Mouse (Mus musculus) layer of hippocampus, adult 2 months (tissue): ENCODE data around the gene Nsmce1. TPM values are rescaled to one million over a fixed set of nuclear protein-coding genes. Genes with fewer than 3 reads are reported as not detected.
A peak's percentile ranks its signal among the peaks of the same experiment; 100 is the strongest.

ENCODE experiments used
- DNase-seq, 2 experiments: peaks; one replicate each; pipeline ENCODE4 v3.0.0; 2022; ENCODE audit warnings: low spot score in 2 of 2
- H3K27ac ChIP-seq: fragments of 200-600 bp; 2 replicates; pipeline ENCODE4 v1.8.1; 2022
- H3K4me3 ChIP-seq: fragments of 200-600 bp; 2 replicates; pipeline ENCODE4 v1.8.1; 2022; ENCODE audit warnings: mild to moderate bottlenecking
- CTCF ChIP-seq: fragments of 200-600 bp; conservative IDR thresholded peaks from 2 replicates; pipeline ENCODE4 v1.8.1; 2022; ENCODE audit warnings: antibody characterized with exemption, mild to moderate bottlenecking, moderate library complexity
- long read RNA-seq, 2 experiments: library from polyadenylated mRNA; stranded (forward); transcript quantifications; one replicate each; pipeline ENCODE4 v2.0.0; 2021; ENCODE audit warnings: borderline mapping rate in 2 of 2
- total RNA-seq, 2 experiments: library from RNA; stranded (reverse); gene quantifications; 2 replicates each; pipeline ENCODE4 v1.2.3; 2021

Nsmce1 gene
- 10 to 100 TPM; 16.0 to 16.4 TPM for total RNA-seq
- long read RNA-seq, experiment 1, transcript Nsmce1-201 (8 exons, 1,120 nt): major isoform, 14 of 27 reads
- long read RNA-seq, experiment 1, partial matches to known transcripts: 7 of 27 reads
- long read RNA-seq, experiment 1, other reads (novel, unspliced or antisense): 6 of 27 reads
- long read RNA-seq, experiment 2, transcript Nsmce1-201 (8 exons, 1,120 nt): major isoform, 23 of 37 reads
- long read RNA-seq, experiment 2, partial matches to known transcripts: 9 of 37 reads
- long read RNA-seq, experiment 2, other reads (novel, unspliced or antisense): 5 of 37 reads

GRCm38 (mm10) chr7:125490947-125491735, at the start of gene Nsmce1:
Nsmce1 (minus strand) TSS chr7:125491596.
- H3K4me3 ChIP-seq: peak within 1 kb of the TSS; percentile 93
- TF ChIP-seq CTCF: peak; percentile 79

GRCm38 (mm10) chr7:125541026-125541425, 49.6 kb upstream of the Nsmce1 start:
- TF ChIP-seq CTCF: no peak
- Histone ChIP-seq H3K4me3 (no peak overlapping the region), H3K27ac (no peak overlapping the region)
- DNase-seq: no peak

More at GRCm38 (mm10) chr7:125490947-125491735, at the start of gene Nsmce1:
- peak; percentile 95 to 97 for DNase-seq
- peak within 1 kb of the TSS; percentile 93 for H3K27ac ChIP-seq

GRCm38 (mm10) chr7:125539351-125539750, 48.0 kb upstream of the Nsmce1 start:
- no peak overlapping the region for H3K4me3 ChIP-seq
- no peak for TF ChIP-seq CTCF

GRCm38 (mm10) chr7:125527901-125528580, 36.6 kb upstream of the Nsmce1 start:
- H3K4me3 ChIP-seq: no peak overlapping the region
- no peak for TF ChIP-seq CTCF
- H3K27ac ChIP-seq: no peak overlapping the region
- no peak for DNase-seq

More at GRCm38 (mm10) chr7:125539351-125539750, 48.0 kb upstream of the Nsmce1 start:
- no peak overlapping the region for H3K27ac ChIP-seq
- DNase-seq: no peak

GRCm38 (mm10) chr7:125527186-125527585, 35.8 kb upstream of the Nsmce1 start:
- TF ChIP-seq CTCF: no peak
- Histone ChIP-seq H3K4me3 (no peak overlapping the region), H3K27ac (no peak overlapping the region)
- no peak for DNase-seq

GRCm38 (mm10) chr7:125523051-125523450, 31.7 kb upstream of the Nsmce1 start:
- TF ChIP-seq CTCF: no peak
- no peak overlapping the region for H3K27ac ChIP-seq
- no peak overlapping the region for H3K4me3 ChIP-seq
- DNase-seq: no peak

- no peak for TF ChIP-seq CTCF
- no peak overlapping the region for H3K4me3 ChIP-seq
- H3K27ac ChIP-seq: no peak overlapping the region
- DNase-seq: no peak
Observed at GRCm38 (mm10) chr7:125519715-125520114, 28.3 kb upstream of the Nsmce1 start.

- no peak overlapping the region for H3K27ac ChIP-seq
- no peak for DNase-seq
- no peak overlapping the region for H3K4me3 ChIP-seq
- TF ChIP-seq CTCF: no peak
Observed at GRCm38 (mm10) chr7:125517470-125517869, 26.1 kb upstream of the Nsmce1 start.

GRCm38 (mm10) chr7:125516723-125517122, 25.3 kb upstream of the Nsmce1 start:
- no peak overlapping the region for H3K27ac ChIP-seq
- DNase-seq: no peak
- no peak overlapping the region for H3K4me3 ChIP-seq
- no peak for TF ChIP-seq CTCF

GRCm38 (mm10) chr7:125515081-125515853, 23.9 kb upstream of the Nsmce1 start:
- no peak for TF ChIP-seq CTCF
- no peak for DNase-seq
- Histone ChIP-seq H3K4me3 (no peak overlapping the region), H3K27ac (no peak overlapping the region)

- no peak for DNase-seq
- no peak for TF ChIP-seq CTCF
Observed at GRCm38 (mm10) chr7:125511852-125512251, 20.5 kb upstream of the Nsmce1 start.

GRCm38 (mm10) chr7:125511432-125511831, 20.0 kb upstream of the Nsmce1 start:
- H3K27ac ChIP-seq: no peak overlapping the region
- no peak for TF ChIP-seq CTCF
- H3K4me3 ChIP-seq: no peak overlapping the region
- no peak for DNase-seq

More at GRCm38 (mm10) chr7:125511852-125512251, 20.5 kb upstream of the Nsmce1 start:
- Histone ChIP-seq H3K4me3 (no peak overlapping the region), H3K27ac (no peak overlapping the region)

GRCm38 (mm10) chr7:125507279-125507678, 15.9 kb upstream of the Nsmce1 start:
- no peak for TF ChIP-seq CTCF
- Histone ChIP-seq H3K4me3 (no peak overlapping the region), H3K27ac (no peak overlapping the region)
- no peak for DNase-seq
